Mouse (Mus musculus) cerebellum, adult (tissue): ENCODE results near the gene Slc28a2.
"Not testable (repeated sequence)": the region's sequence is repeated elsewhere in the genome, so short reads cannot be mapped to it uniquely, and the experiment has no call there.

Source experiments
- ATAC-seq: cut with Nextera tagmentation; 2 replicates; pipeline ENCODE4 v1.9.2; 2017; ENCODE audit warnings: mild to moderate bottlenecking, moderate library complexity, mixed read lengths; ENCODE audit not compliant: insufficient number of reproducible peaks, low FRiP score, low TSS enrichment

Slc28a2 gene

GRCm38 (mm10) chr2:122466901-122467300, 40.6 kb downstream of the Slc28a2 start:
- ATAC-seq = 0 out of 2 replicates have a peak, but pooled peaks have one; percentile 27

GRCm38 (mm10) chr2:122467351-122468013, 41.2 kb downstream of the Slc28a2 start:
- peak; percentile 99 for ATAC-seq

DNA sequence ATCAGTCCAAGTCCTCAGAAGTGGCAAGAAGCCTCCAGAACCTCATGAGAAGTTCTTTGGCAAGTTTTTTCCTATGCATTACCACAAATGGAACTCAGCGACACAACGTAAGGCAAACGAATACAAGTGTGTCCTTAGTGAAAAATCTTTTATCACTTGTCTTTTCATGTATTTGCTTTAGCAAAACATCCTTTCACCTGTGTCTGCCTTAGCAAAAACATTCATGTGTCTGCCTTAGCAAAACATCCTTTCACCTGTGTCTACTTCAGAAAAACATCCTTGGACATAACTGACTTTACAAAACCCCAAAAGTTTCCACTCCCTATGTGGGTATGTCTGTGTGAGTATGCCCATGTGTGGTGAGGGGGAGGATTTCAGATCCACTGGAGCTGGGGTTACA, 42.9 kb downstream of the Slc28a2 start:
- no peak for ATAC-seq

DNA sequence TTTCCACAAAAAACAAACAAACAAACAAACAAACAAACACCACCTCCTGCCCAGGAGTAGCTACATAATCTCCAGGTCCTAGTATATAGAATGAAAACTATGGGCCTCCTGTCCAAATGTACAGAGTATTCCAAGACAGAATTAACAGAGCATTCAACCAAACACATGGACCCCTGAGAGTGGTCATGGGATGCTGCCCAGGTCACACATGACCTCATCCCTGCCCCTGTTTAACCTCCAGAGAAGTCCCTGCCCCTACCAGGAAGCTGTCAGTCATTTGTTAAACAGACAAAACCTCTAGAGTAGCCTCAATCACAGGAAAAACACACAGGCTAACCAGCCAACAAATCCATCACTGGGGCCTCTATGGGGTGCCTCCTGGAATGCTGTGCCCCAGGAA, 50.3 kb downstream of the Slc28a2 start:
- no peak for ATAC-seq

GRCm38 (mm10) chr2:122483787-122484186, 57.5 kb downstream of the Slc28a2 start:
- not testable (repeated sequence) for ATAC-seq

GRCm38 (mm10) chr2:122484641-122485040, 58.4 kb downstream of the Slc28a2 start, which contains the start of gene Gm14085:
TSS of gene Gm14085 (plus strand) at chr2:122484941.
- ATAC-seq = no peak

GRCm38 (mm10) chr2:122485654-122486053, 59.4 kb downstream of the Slc28a2 start:
- not testable (repeated sequence) for ATAC-seq

- ATAC-seq = not testable (repeated sequence)
Measured at GRCm38 (mm10) chr2:122486122-122486521, 59.8 kb downstream of the Slc28a2 start.

DNA sequence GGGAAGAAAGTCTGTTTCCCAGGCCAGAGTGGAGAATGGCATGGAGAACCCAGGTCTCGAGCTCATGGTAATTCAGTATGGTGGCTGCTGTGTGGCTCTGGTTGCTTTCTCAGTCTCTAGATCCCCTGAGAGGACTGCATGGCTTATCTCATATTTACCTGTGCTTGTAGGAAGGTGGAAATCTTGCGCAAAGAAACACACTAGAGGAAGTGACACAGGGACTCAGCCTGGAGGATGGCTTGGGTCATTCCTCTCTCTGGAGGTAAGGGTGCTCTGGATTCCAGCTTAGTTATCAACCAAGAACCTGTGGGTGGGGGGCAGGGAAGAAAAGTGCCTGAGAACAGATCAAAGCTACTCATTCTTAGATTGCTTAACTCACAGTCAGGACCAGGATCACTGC, 60.4 kb downstream of the Slc28a2 start:
- no peak for ATAC-seq
